Mouse (Mus musculus) small intestine, adult 2 months (tissue): ENCODE measurements at regions not wholly inside any gene's neighbourhood (a gene's known extent, or its start where the extent isn't known, plus 50 kb on each side); places are given as distances from the start of the nearest gene placed in this dataset.

ENCODE experiments used
- CTCF ChIP-seq: fragments of 200-500 bp; IDR thresholded peaks from 2 replicates; pipeline ENCODE4 v1.5.1; 2012; ENCODE audit warnings: low read depth, mild to moderate bottlenecking, control low read depth, inconsistent platforms, low read length, moderate library complexity, mixed read lengths; ENCODE audit not compliant: insufficient replicate concordance, insufficient read length; ENCODE audit errors: extremely low read depth
- POLR2A ChIP-seq: fragments of 200-500 bp; IDR thresholded peaks from 2 replicates; pipeline ENCODE4 v1.6.1; 2012; ENCODE audit warnings: low read depth, mild to moderate bottlenecking, control low read depth, inconsistent platforms, low read length, moderate library complexity

DNA sequence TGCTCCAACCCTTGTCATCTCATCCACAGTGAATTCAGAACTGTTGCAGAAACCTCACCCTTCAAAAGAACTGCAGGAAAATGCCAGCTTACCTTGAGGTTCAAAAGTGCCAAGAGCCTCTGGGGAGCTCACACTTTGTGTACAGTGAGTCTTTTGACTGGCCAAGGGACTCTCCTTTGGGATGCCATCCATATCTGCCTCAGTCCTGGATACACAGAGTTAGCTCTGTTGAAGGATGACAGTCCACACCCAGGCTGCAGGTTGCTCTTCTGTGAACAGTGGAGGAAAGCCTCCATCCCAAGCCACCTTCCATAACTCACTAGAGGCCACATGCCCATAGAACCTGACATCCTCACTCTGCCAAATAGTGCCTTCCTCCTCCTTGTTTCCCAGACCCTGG is 71.3 kb upstream of the Jak1 start:
- TF ChIP-seq CTCF (no peak), POLR2A (no peak)
